Mouse (Mus musculus) frontal cortex, adult 2 months (tissue): ENCODE results near the gene Kiss1r. TPM values are rescaled to one million over a fixed set of nuclear protein-coding genes. Genes with fewer than 3 reads are reported as not detected.

Experiments used
- DNase-seq, 2 experiments: peaks; one replicate each; pipeline ENCODE4 v3.0.0; 2022; ENCODE audit warnings: low spot score in 1 of 2; ENCODE audit errors: extremely low spot score in 1 of 2
- polyA plus RNA-seq: library from polyadenylated mRNA; depleted of rRNA; stranded (reverse); fragments of >200 nt; gene quantifications from 2 replicates; pipeline ENCODE4 v1.2.3, GENCODE M21; 2012

Gene Kiss1r
- polyA plus RNA-seq, 1 experiment: 11.8 TPM

- no peak for DNase-seq
Measured at GRCm38 (mm10) chr10:79896814-79897213, 20.0 kb upstream of the Kiss1r start.

- DNase-seq: no peak
Measured at GRCm38 (mm10) chr10:79897316-79898245, 19.2 kb upstream of the Kiss1r start.

- DNase-seq: peak; percentile 87 to 89
Measured at GRCm38 (mm10) chr10:79900951-79901410, 15.8 kb upstream of the Kiss1r start.

GRCm38 (mm10) chr10:79906712-79907111, 10.1 kb upstream of the Kiss1r start:
- no peak for DNase-seq

- no peak for DNase-seq
Measured at GRCm38 (mm10) chr10:79907415-79907814, 9.4 kb upstream of the Kiss1r start.

GRCm38 (mm10) chr10:79908167-79909091, 8.3 kb upstream of the Kiss1r start, which contains the start of gene Med16:
TSS of gene Med16 (minus strand) at chr10:79908923.
- DNase-seq: peak; percentile 94

- peak; percentile 50 to 79 for DNase-seq
Measured at GRCm38 (mm10) chr10:79909092-79909922, 7.5 kb upstream of the Kiss1r start.

GRCm38 (mm10) chr10:79910556-79910955, 6.2 kb upstream of the Kiss1r start, which contains the start of gene Gm26602:
TSS of gene Gm26602 (plus strand) at chr10:79910856.
- DNase-seq: no peak

GRCm38 (mm10) chr10:79912412-79912811, 4.4 kb upstream of the Kiss1r start:
- DNase-seq: no peak

GRCm38 (mm10) chr10:79914131-79914947, 2.4 kb upstream of the Kiss1r start:
- DNase-seq: no peak

- DNase-seq: no peak
Measured at GRCm38 (mm10) chr10:79914948-79915596, 1.7 kb upstream of the Kiss1r start.

- DNase-seq: no peak
Measured at GRCm38 (mm10) chr10:79916081-79916480, 690 bp upstream of the Kiss1r start.

GRCm38 (mm10) chr10:79917532-79918100, 845 bp downstream of the Kiss1r start:
- no peak for DNase-seq

- DNase-seq: no peak
Measured at GRCm38 (mm10) chr10:79918231-79919078, 1.7 kb downstream of the Kiss1r start.

- no peak for DNase-seq
Measured at GRCm38 (mm10) chr10:79919251-79919849, 2.6 kb downstream of the Kiss1r start.

- no peak for DNase-seq
Measured at GRCm38 (mm10) chr10:79920056-79920890, 3.5 kb downstream of the Kiss1r start.
